Mouse (Mus musculus): ENCODE results near the gene Map2k5.

- no peak for TF ChIP-seq POLR2A (IDR thresholded peaks at IDR 0.05; ENCODE audit: borderline replicate concordance, extremely low read depth, insufficient read depth, insufficient read length, poor library complexity, severe bottlenecking)
- no peak for TF ChIP-seq CTCF (IDR thresholded peaks at IDR 0.05; ENCODE audit: borderline replicate concordance, extremely low read depth, insufficient read depth, insufficient read length)
Observed at GRCm38 (mm10) chr9:63147296-63147695, 230.4 kb downstream of the Map2k5 start.

Data from brain, embryonic 14.5 days (tissue).